Mouse (Mus musculus): ENCODE results near the gene Bcl2l15. TPM values are rescaled to one million over a fixed set of nuclear protein-coding genes. Genes with fewer than 3 reads are reported as not detected.
A peak's percentile ranks its signal among the peaks of the same experiment; 100 is the strongest.
"Not testable (repeated sequence)": the region's sequence is repeated elsewhere in the genome, so short reads cannot be mapped to it uniquely, and the experiment has no call there.

Gene Bcl2l15
- polyA plus RNA-seq, 1 experiment from 2014 or later: 0.44 TPM

DNA sequence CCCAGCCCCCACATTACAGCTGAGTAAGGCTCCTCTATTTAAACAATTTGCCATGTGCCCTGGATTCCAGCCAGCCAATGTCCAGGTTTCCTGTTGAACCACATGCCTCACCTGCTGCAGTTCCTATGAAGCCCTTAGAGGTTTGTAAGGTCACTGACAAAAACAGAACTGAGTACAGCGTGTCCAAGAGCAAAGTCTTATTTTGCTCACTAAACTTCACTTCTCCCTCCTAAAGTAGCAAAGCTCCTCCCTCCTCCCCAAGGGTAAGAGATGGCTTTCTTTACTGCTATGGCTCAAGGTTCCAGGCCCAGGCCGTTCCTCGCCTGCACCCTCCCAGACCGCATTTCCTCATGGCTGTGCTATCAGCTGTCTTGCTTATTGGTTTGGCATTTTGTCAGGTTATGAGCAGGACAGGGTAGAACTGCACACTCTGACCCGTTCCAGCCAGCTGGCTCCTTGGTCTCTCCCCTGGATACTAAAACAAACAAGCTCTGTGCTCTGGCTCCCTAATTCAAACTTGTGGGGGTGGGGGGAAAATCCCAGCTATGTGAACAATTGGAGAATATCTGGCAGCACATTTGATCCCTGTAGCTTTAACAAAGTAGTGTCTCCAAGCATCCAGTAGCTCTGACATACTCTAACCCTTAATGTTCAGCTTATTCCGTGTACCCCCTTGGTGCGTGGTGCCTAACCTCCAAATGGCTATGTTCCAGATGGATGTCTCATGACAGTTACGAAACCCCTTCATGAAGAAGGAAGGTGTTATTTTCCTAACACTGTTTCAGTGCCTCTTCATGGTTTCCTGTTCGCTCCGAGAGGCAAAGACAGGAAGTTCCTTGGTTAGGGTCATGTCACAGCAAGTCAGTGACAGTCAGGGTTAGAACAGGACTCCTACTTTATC, 30.5 kb upstream of the Bcl2l15 start:
- Histone ChIP-seq H3K9me3 (replicated peaks) (no peaks in the 10 kb centered on the region), H3K36me3 (ENCODE audit: poor library complexity, severe bottlenecking) (peaks cover 37% of the 10 kb centered on the region), H3K4me1 (no peaks in the 10 kb centered on the region), H3K4me2 (no peak overlapping the region), H3K9ac (no peak overlapping the region), H3K4me3 (no peak overlapping the region), H3K27me3 (no peaks in the 10 kb centered on the region), H3K27ac (no peak overlapping the region)
- 91% methylated on average over 10 of the region's 10 CpGs for WGBS
- ATAC-seq: no peak

DNA sequence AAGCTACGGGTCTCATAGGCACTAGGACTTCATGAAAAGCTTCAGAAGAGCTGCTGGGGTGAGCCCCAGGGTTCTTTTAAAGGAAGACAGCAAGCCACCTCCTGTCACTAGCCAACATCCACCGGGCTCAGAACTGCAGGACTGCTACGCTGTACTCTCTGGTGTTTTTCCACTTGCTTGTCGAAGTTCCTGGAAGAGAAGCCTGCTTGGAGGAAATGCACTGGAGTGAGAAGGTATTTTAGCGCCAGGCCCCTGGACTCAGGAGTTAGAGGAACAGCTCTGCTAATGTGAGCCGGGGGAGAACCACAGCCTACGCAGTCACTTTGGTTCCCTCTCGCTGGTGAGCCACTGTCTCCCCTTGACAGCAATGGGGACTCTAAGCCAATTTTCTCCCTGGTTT, 29.5 kb upstream of the Bcl2l15 start:
- H3K27ac ChIP-seq: no peak overlapping the region
- H3K9me3 ChIP-seq (replicated peaks): no peaks in the 10 kb centered on the region
- H3K27me3 ChIP-seq: no peaks in the 10 kb centered on the region
- no peak overlapping the region for H3K9ac ChIP-seq
- peaks cover 3% of the 10 kb centered on the region for H3K4me1 ChIP-seq
- no peak overlapping the region for H3K4me3 ChIP-seq
- ATAC-seq: no peak
- H3K4me2 ChIP-seq: no peak overlapping the region
- 95% methylated on average over 8 of the region's 8 CpGs for WGBS
- peaks cover 40% of the 10 kb centered on the region for H3K36me3 ChIP-seq (ENCODE audit: poor library complexity, severe bottlenecking)

DNA sequence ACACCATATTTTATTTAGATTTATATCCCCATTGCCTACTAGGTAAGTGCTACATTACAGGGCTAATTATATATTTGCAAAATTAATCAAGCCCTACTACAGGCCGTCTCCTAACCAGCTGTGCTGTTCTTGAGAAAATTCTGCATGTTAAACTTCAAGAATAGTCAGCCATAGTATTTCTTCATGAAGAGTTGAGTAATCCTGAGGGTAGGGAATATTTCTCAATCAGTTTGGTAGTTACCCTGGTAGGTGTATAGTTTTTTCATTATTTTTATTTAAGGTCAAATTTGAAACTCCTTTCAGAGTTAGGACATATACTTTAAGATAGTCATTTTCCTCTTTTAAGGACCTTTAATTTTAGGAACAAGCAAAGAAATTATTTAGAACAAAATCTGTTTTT, 26.7 kb upstream of the Bcl2l15 start:
- H3K27me3 ChIP-seq: no peaks in the 10 kb centered on the region
- no peak overlapping the region for H3K4me2 ChIP-seq
- H3K4me1 ChIP-seq: peaks cover 17% of the 10 kb centered on the region
- no peak for ATAC-seq
- 88% methylated on average over 1 of the region's 1 CpGs for WGBS
- H3K9ac ChIP-seq: no peak overlapping the region
- no peak overlapping the region for H3K27ac ChIP-seq
- H3K36me3 ChIP-seq (ENCODE audit: poor library complexity, severe bottlenecking): peaks cover 40% of the 10 kb centered on the region
- no peaks in the 10 kb centered on the region for H3K9me3 ChIP-seq (replicated peaks)
- H3K4me3 ChIP-seq: no peak overlapping the region

DNA sequence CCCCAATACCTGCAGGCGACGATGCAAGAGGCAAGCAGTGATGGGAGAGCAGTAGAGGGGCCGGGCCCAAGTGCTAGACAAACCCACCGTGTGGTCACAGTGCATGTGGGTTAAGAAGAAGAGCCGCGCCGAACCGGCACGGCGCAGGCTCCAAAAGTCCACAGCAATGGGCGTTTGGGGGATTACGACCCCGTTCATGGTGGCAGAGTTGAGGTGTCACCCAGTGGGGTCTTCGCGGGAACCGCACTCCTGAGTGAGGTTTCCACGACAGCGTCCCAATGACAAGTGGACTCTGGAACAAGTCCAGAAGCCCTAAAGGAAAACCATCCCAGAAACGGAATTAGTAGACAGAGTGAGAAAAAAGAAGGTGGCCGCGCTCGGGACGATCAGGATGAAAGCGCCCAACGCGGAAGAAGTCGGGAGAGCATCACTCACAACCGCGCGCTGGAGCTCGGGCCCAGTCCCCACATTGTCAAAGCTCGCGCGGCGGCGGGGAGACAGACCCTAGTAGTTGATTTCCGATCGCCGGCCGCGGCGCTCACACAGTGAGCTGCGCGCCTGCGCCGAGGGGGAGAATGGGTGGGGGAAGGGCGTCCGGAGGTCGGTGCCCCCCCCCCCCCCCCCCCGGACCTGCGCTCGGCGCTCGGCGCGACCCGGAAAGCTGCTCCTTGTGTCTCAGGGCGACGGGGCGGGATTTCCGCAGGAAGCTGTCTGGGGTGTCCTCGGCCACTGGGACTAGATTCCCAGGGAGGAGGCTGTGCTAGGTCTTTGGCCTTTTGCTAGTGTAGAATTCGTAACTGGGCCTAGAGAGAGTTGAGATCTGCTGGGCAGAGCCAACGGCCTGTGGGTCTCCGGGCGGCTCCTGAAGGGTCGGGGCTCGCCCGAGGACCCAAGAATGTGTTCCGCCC, 23.3 kb upstream of the Bcl2l15 start, which contains the start of the genes Dclre1b, Ap4b1 and Gm43064:
TSS of gene Dclre1b (minus strand) at position 554 of the 908 bp plus-strand sequence.
TSS of gene Ap4b1 (plus strand) at position 630 of the 908 bp plus-strand sequence.
TSS of gene Gm43064 (plus strand) at position 683 of the 908 bp plus-strand sequence.
- H3K27ac ChIP-seq: peak within 1 kb of the TSS; percentile 75
- peak within 1 kb of the TSS; percentile 83 for H3K4me3 ChIP-seq
- H3K27me3 ChIP-seq: no peaks in the 10 kb centered on the region
- H3K36me3 ChIP-seq (ENCODE audit: poor library complexity, severe bottlenecking): peaks cover 25% of the 10 kb centered on the region
- H3K9ac ChIP-seq: peak within 1 kb of the TSS; percentile 80
- peak; percentile 99 for ATAC-seq
- H3K9me3 ChIP-seq (replicated peaks): no peaks in the 10 kb centered on the region
- H3K4me2 ChIP-seq: peak within 1 kb of the TSS; percentile 85
- under 1% methylated on average over 62 of the region's 70 CpGs for WGBS
- peaks cover 17% of the 10 kb centered on the region for H3K4me1 ChIP-seq

DNA sequence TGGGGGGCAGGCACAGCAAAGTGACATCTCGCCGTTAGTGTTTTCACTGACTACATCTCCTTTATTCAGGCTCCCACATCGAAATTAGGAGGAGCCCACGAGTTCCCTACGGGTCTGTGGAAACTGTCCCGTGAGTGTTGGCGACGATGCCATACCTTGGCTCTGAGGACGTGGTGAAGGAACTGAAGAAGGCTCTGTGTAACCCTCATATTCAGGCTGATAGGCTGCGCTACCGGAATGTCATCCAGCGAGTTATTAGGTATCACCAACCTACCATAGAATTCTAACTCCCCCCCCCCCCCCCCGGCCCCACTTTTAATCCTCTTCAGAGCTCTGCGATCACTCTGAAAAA, 22.6 kb upstream of the Bcl2l15 start:
- Histone ChIP-seq H3K36me3 (ENCODE audit: poor library complexity, severe bottlenecking) (peaks cover 20% of the 10 kb centered on the region), H3K9me3 (replicated peaks) (no peaks in the 10 kb centered on the region), H3K4me3 (peak overlapping the region; percentile 83), H3K9ac (peak overlapping the region; percentile 80), H3K4me2 (peak overlapping the region; percentile 85), H3K27ac (peak overlapping the region; percentile 75), H3K27me3 (no peaks in the 10 kb centered on the region), H3K4me1 (peaks cover 17% of the 10 kb centered on the region)
- peak; percentile 61 for ATAC-seq
- WGBS: 4% methylated on average over 14 of the region's 14 CpGs

DNA sequence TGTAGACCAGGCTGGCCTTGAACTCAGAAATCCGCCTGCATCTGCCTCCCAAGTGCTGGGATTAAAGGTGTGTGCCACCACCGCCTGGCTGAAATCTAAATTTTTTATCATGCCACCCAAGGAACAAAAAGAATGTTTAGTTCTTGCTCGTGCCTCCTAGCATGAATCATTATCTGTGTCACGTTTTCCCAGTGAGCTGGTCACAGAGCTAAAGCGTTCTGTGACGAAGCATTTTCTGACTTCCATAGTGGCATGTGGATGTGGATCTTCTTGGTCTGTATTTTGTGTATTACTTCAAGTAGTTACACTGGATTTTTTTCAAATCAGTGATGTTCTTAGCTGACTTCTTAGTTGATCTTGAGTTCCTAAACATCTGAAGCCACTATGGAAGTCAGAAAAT, 21.4 kb upstream of the Bcl2l15 start:
- Histone ChIP-seq H3K4me3 (no peak overlapping the region), H3K4me1 (peaks cover 17% of the 10 kb centered on the region), H3K4me2 (no peak overlapping the region), H3K27me3 (no peaks in the 10 kb centered on the region), H3K9me3 (replicated peaks) (no peaks in the 10 kb centered on the region), H3K9ac (no peak overlapping the region), H3K27ac (no peak overlapping the region), H3K36me3 (ENCODE audit: poor library complexity, severe bottlenecking) (peaks cover 27% of the 10 kb centered on the region)
- no peak for ATAC-seq
- WGBS: 90% methylated on average over 6 of the region's 6 CpGs

DNA sequence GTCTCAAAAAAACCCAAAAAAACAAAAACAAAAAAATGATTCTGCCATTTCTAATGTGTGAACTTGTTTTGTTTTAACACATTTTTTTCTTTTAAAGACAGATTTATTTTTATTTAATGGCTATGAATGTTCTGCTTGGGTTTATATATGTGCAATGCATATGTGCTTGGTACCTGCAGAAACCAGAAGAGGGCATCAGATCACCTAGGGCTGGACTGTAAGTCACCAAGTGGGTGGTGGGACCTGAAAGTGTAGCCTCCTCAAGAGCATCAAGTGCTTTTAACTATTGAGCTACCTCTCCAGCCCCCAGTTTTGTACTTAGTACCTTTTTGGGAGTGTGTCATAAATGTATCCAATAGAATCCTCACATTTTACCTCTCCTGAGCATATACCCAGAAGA, 4.9 kb upstream of the Bcl2l15 start:
- Histone ChIP-seq H3K9ac (no peak overlapping the region), H3K4me2 (no peak overlapping the region), H3K4me3 (no peak overlapping the region), H3K9me3 (replicated peaks) (no peaks in the 10 kb centered on the region), H3K27me3 (no peaks in the 10 kb centered on the region), H3K36me3 (ENCODE audit: poor library complexity, severe bottlenecking) (peaks cover 8% of the 10 kb centered on the region), H3K27ac (no peak overlapping the region), H3K4me1 (no peaks in the 10 kb centered on the region)
- ATAC-seq: no peak

DNA sequence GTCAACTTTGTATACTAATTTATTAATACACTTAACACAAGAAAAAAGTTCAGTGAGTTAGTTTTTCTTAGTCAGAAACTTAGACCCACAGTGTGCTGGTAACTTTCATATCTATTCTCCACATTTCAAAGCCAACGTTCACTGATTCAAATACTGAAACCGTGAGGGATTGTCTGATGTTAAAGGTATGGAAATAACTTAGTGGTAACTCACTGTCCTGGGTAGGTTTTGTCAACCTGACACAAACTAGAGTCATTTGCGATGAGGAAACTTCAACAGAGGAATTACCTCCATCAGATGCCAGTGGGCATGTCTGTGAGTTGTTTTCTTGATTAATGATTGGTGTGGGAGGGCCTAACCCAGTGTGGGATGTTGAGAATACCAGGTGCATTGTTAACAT, 3.4 kb upstream of the Bcl2l15 start:
- H3K36me3 ChIP-seq (ENCODE audit: poor library complexity, severe bottlenecking): no peaks in the 10 kb centered on the region
- H3K9me3 ChIP-seq (replicated peaks): no peaks in the 10 kb centered on the region
- no peaks in the 10 kb centered on the region for H3K27me3 ChIP-seq
- no peaks in the 10 kb centered on the region for H3K4me1 ChIP-seq
- WGBS: 89% methylated on average over 3 of the region's 3 CpGs
- no peak overlapping the region for H3K9ac ChIP-seq
- ATAC-seq: no peak
- no peak overlapping the region for H3K4me2 ChIP-seq
- H3K4me3 ChIP-seq: no peak overlapping the region
- H3K27ac ChIP-seq: no peak overlapping the region

DNA sequence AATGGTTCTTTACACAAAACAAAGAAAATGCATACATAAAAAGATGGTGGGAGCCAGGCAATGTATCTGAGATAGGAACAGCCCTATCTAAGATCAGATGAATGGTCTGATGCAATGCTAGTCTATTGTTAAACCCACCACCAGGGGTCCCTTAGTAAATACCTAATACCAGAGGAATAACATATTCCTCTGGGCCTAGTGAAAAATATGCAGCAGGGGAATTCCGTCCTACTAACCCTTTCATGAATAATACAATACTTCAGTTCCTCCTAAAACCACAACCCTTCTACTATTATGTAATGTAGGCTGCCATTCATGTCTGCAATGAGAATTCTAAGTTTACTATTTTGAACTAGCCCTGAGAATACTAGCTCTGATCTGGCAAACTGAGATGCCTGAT, 1.7 kb upstream of the Bcl2l15 start:
- 63% methylated on average over 1 of the region's 1 CpGs for WGBS
- H3K27me3 ChIP-seq; H3K27ac ChIP-seq; H3K36me3 ChIP-seq (ENCODE audit: poor library complexity, severe bottlenecking); H3K9ac ChIP-seq; H3K9me3 ChIP-seq (replicated peaks); H3K4me1 ChIP-seq; ATAC-seq; H3K4me2 ChIP-seq; H3K4me3 ChIP-seq: not testable (repeated sequence)

DNA sequence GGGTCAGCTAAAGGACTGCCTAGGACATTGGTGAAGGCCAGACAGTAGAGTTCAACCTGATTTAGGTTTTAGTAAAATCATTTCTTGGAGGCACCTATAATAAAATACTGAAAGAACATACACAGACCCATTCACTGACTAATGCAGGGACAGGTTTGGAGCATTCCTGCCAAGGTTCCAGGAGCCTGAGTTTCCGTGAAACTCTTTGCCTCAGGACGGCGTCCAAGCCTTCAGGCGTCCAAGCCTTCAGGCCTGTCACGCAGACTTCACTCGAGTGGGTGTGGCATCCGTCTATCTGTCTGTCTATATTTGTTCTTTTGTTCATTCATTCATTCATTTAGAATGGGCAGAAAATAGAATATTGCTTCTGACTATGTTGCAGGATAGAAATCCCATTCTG, 1.3 kb upstream of the Bcl2l15 start:
- no peak overlapping the region for H3K27ac ChIP-seq
- no peaks in the 10 kb centered on the region for H3K4me1 ChIP-seq
- H3K27me3 ChIP-seq: no peaks in the 10 kb centered on the region
- no peak overlapping the region for H3K4me3 ChIP-seq
- H3K9me3 ChIP-seq (replicated peaks): no peaks in the 10 kb centered on the region
- H3K4me2 ChIP-seq: no peak overlapping the region
- H3K9ac ChIP-seq: no peak overlapping the region
- WGBS: 81% methylated on average over 7 of the region's 7 CpGs
- ATAC-seq: no peak
- no peaks in the 10 kb centered on the region for H3K36me3 ChIP-seq (ENCODE audit: poor library complexity, severe bottlenecking)

DNA sequence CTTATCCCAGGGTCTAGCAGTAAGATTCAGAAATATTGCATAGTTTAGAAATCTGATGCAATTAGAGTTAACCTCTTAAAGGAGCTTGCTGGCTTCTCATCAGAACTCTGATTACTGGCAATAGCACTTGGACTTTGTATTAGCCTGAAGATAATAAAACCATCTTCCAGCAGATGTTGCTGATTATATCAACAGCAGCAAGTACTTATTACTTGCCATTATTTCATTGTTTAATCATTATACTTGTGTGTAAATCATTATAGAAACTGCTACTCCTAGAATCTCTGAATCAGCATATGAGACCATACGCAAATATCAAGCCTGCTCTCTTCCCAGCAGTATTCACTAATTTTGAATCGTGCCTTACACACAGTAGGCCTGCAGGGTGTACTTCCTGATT, 1.6 kb downstream of the Bcl2l15 start:
- no peak overlapping the region for H3K27ac ChIP-seq
- H3K4me3 ChIP-seq: no peak overlapping the region
- H3K4me2 ChIP-seq: no peak overlapping the region
- WGBS: 89% methylated on average over 2 of the region's 2 CpGs
- H3K9me3 ChIP-seq (replicated peaks): no peaks in the 10 kb centered on the region
- no peaks in the 10 kb centered on the region for H3K27me3 ChIP-seq
- no peak overlapping the region for H3K9ac ChIP-seq
- H3K36me3 ChIP-seq (ENCODE audit: poor library complexity, severe bottlenecking): no peaks in the 10 kb centered on the region
- H3K4me1 ChIP-seq: no peaks in the 10 kb centered on the region
- no peak for ATAC-seq

DNA sequence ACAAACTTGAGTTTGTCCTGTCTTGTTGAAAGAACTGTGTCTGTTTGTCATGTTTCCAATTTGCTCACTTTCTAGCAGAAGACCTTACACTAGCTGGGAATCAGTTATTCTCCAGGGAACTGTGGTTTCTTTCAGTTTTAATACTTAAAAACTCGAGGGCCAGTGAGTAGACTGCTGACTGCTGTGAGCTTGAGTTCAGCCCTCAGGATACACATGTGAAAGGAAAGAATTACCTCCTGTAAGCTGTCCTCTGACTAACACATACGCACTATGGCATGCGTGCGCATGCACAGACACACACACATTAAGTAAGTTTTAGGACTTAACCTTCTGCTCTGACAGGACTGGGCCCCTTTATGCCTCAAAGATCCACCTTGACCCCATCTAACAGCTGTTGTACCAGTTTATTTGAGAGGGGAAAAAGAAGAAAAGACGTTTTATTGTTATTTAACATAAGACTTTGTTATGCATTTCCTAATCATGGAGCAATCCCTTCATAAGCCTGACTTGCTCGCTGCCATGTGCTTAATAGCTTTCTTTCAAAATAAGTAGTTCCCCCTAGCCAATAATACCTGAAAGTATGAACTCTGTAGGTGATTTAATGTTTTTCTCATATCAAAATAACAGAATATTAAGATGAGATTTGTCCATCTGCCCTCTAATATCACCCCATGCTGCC, 3.0 kb downstream of the Bcl2l15 start:
- no peaks in the 10 kb centered on the region for H3K4me1 ChIP-seq
- no peaks in the 10 kb centered on the region for H3K27me3 ChIP-seq
- no peaks in the 10 kb centered on the region for H3K36me3 ChIP-seq (ENCODE audit: poor library complexity, severe bottlenecking)
- H3K4me3 ChIP-seq: no peak overlapping the region
- H3K9ac ChIP-seq: no peak overlapping the region
- H3K9me3 ChIP-seq (replicated peaks): no peaks in the 10 kb centered on the region
- ATAC-seq: no peak
- WGBS: 76% methylated on average over 6 of the region's 6 CpGs
- no peak overlapping the region for H3K27ac ChIP-seq
- H3K4me2 ChIP-seq: no peak overlapping the region

All from forebrain, embryonic 13.5 days (tissue).